Comparison of ENCODE assay signal across 8 mouse cellular contexts in genomic region chr1:133034091-133034460, GRCm38 (mm10). TPM values are rescaled to one million over a fixed set of nuclear protein-coding genes. Genes with fewer than 3 reads are reported as not detected.
DNase-seq lines count a peak whose midpoint lies in the region; ATAC-seq and TF ChIP-seq lines count a peak whose summit lies in the region.

No protein-coding gene starts in this region.

- TF ChIP-seq POLR2A in bone marrow macrophage, adult 2 months (IDR thresholded peaks at IDR 0.05; ENCODE audit: borderline replicate concordance, low read depth, low read length): no peak

- H3K4me3 ChIP-seq in bone marrow macrophage, adult 2 months (ENCODE audit: insufficient read depth, low read length): peak overlapping the region; percentile 35

- TF ChIP-seq CTCF in bone marrow macrophage, adult 2 months (IDR thresholded peaks at IDR 0.05; ENCODE audit: low read depth, low read length): no peak

- peak; percentile 53 for DNase-seq in gastrocnemius, adult 18-20 months (ENCODE audit: low spot score)
- no peak for DNase-seq in gastrocnemius, postnatal 10 days
- peak; percentile 67 for DNase-seq in heart, postnatal 4 days
- peak; percentile 17 to 46 for DNase-seq in layer of hippocampus, postnatal 14 days (ENCODE audit: low spot score in 2 of 2)
- peak; percentile 54 for DNase-seq in lung, postnatal 14 days
- DNase-seq in right cerebral cortex, postnatal 36 days (ENCODE audit: low spot score in 2 of 2): peak; percentile 22 to 39

- H3K27ac ChIP-seq in bone marrow macrophage, adult 2 months (ENCODE audit: insufficient read depth, low read depth, low read length): no peak overlapping the region

- peak; percentile 43 for ATAC-seq in erythroid progenitor cell, adult 5-6 weeks (replicated peaks; ENCODE audit: low FRiP score, poor library complexity, severe bottlenecking)

- H3K4me1 ChIP-seq in bone marrow macrophage, adult 2 months (ENCODE audit: control insufficient read depth, insufficient read depth, low read length): peaks cover 15% of the 10 kb centered on the region

RNA-seq across cellular contexts. Expression of gene Mdm4, which starts 3.7 kb away (rescaled TPM):
- 10 to 100 TPM; 20.6 to 22.3 TPM for total RNA-seq in gastrocnemius, adult 18-20 months (2021)
- 10 to 100 TPM; 35.8 to 48.4 TPM for total RNA-seq in gastrocnemius, postnatal 10 days (2021)
- polyA plus RNA-seq in bone marrow macrophage, adult 2 months (2012; ENCODE audit: insufficient read depth, insufficient read length, missing spikeins): 81.8 and 101 TPM in 2 replicates
- total RNA-seq in erythroid progenitor cell, adult 5-6 weeks (2015; ENCODE audit: low replicate concordance): 92.3 and 118 TPM in 2 replicates
- 148 and 163 TPM in 2 replicates for total RNA-seq in erythroid progenitor cell, adult 5-6 weeks (2017; ENCODE audit: low replicate concordance)
- 10 to 100 TPM; 55.1 to 59.8 TPM for total RNA-seq in heart, postnatal 4 days (2021)
- 10 to 100 TPM; 91.6 to 94.7 TPM for total RNA-seq in layer of hippocampus, postnatal 14 days (2021)

RNA-seq across cellular contexts. Expression of gene Pik3c2b, which starts 11.4 kb away (rescaled TPM):
- total RNA-seq in gastrocnemius, adult 18-20 months (2021): 10 to 100 TPM in 1 of 2 experiments, 1 to 10 TPM in 1; 8.2 to 10.8 TPM
- 10 to 100 TPM; 29.9 to 38.2 TPM for total RNA-seq in gastrocnemius, postnatal 10 days (2021)
- 0.07 TPM in 1 of 2 replicates, not detected in the other for polyA plus RNA-seq in bone marrow macrophage, adult 2 months (2012; ENCODE audit: insufficient read depth, insufficient read length, missing spikeins)
- 2.9 and 3.2 TPM in 2 replicates for total RNA-seq in erythroid progenitor cell, adult 5-6 weeks (2015; ENCODE audit: low replicate concordance)
- 0.23 and 0.90 TPM in 2 replicates for total RNA-seq in erythroid progenitor cell, adult 5-6 weeks (2017; ENCODE audit: low replicate concordance)
- total RNA-seq in heart, postnatal 4 days (2021): 10 to 100 TPM; 29.8 to 30.8 TPM
- total RNA-seq in layer of hippocampus, postnatal 14 days (2021): 10 to 100 TPM; 18.0 to 19.1 TPM
